Mouse (Mus musculus) ES-E14 (cell line): ENCODE results near the gene Dach2. TPM values are rescaled to one million over a fixed set of nuclear protein-coding genes. Genes with fewer than 3 reads are reported as not detected.

Source experiments
- DNase-seq: peaks from one replicate; pipeline ENCODE4 v3.0.0-alpha.2; 2013; ENCODE audit warnings: low read depth, low spot score
- H3K27ac ChIP-seq: 2 replicates; pipeline ENCODE4 v1.5.1; 2012; ENCODE audit warnings: low read depth, mild to moderate bottlenecking, low read length, moderate library complexity, mixed read lengths; ENCODE audit not compliant: poor library complexity, insufficient read depth, severe bottlenecking
- H3K36me3 ChIP-seq: 2 replicates; pipeline ENCODE4 v1.6.1; 2012; ENCODE audit warnings: mild to moderate bottlenecking, low read length, moderate library complexity, mixed read lengths; ENCODE audit not compliant: control insufficient read depth, poor library complexity, insufficient read depth, severe bottlenecking
- H3K4me1 ChIP-seq, 2 experiments: fragments of 150-350 bp in 1 of 2; sonication (generic) in 1 of 2; 2 replicates each; pipeline ENCODE4 v1.6.1; 2012; ENCODE audit warnings: low read length in 2 of 2, mild to moderate bottlenecking in 1 of 2, mixed read lengths in 1 of 2; ENCODE audit not compliant: control insufficient read depth in 2 of 2, insufficient read depth in 2 of 2, poor library complexity in 1 of 2
- H3K4me3 ChIP-seq, 2 experiments: fragments of 150-350 bp in 1 of 2; sonication (generic) in 1 of 2; 2 replicates each; pipeline ENCODE4 v1.5.1; 2012; ENCODE audit warnings: low read length in 2 of 2, low read depth in 1 of 2, mild to moderate bottlenecking in 1 of 2, mixed read lengths in 1 of 2; ENCODE audit not compliant: insufficient read depth in 1 of 2, poor library complexity in 1 of 2, severe bottlenecking in 1 of 2
- H3K9ac ChIP-seq: 2 replicates; pipeline ENCODE4 v1.6.1; 2012; ENCODE audit warnings: low read depth, mild to moderate bottlenecking, low read length, mixed read lengths; ENCODE audit not compliant: poor library complexity, insufficient read depth, severe bottlenecking
- H3K9me3 ChIP-seq: fragments of 150-350 bp; sonication (generic); 2 replicates; pipeline ENCODE4 v1.6.1; 2012; ENCODE audit warnings: low read depth, mild to moderate bottlenecking, low read length; ENCODE audit not compliant: control insufficient read depth, insufficient read depth
- CHD2 ChIP-seq: IDR thresholded peaks from 2 replicates; pipeline ENCODE4 v1.6.1; 2014; ENCODE audit warnings: mild to moderate bottlenecking, low read depth, low read length, inconsistent platforms
- HCFC1 ChIP-seq: IDR thresholded peaks from 2 replicates; pipeline ENCODE4 v1.6.1; 2012; ENCODE audit warnings: low read length, inconsistent platforms, borderline replicate concordance; ENCODE audit not compliant: insufficient read depth
- MAFK ChIP-seq: IDR thresholded peaks from 2 replicates; pipeline ENCODE4 v1.6.1; 2014; ENCODE audit warnings: mild to moderate bottlenecking, low read depth, low read length, inconsistent platforms; ENCODE audit not compliant: insufficient read depth
- ZC3H11A ChIP-seq: IDR thresholded peaks from 2 replicates; pipeline ENCODE4 v1.6.1; 2012; ENCODE audit warnings: low read depth, mild to moderate bottlenecking, inconsistent platforms, low read length, borderline replicate concordance
- ZNF384 ChIP-seq: IDR thresholded peaks from 2 replicates; pipeline ENCODE4 v1.6.1; 2012; ENCODE audit warnings: low read depth, low read length, inconsistent platforms
- in situ Hi-C, 2 experiments: fragments of 600-800 bp; cut with MboI; formaldehyde crosslinking; loops; one replicate each; pipeline ENCODE4 v1.15.1; 2025; ENCODE audit warnings: low sequenced_read_pairs in 2 of 2, inconsistent platforms in 1 of 2; ENCODE audit not compliant: unreplicated experiment in 2 of 2
- total RNA-seq: library from RNA; depleted of rRNA; stranded (reverse); fragments of 300-350 nt; gene quantifications from 2 replicates; pipeline ENCODE4 v1.2.3, GENCODE M21; 2012; rRNA removed

Dach2 gene
- total RNA-seq, 1 experiment = 0.58 TPM

DNA sequence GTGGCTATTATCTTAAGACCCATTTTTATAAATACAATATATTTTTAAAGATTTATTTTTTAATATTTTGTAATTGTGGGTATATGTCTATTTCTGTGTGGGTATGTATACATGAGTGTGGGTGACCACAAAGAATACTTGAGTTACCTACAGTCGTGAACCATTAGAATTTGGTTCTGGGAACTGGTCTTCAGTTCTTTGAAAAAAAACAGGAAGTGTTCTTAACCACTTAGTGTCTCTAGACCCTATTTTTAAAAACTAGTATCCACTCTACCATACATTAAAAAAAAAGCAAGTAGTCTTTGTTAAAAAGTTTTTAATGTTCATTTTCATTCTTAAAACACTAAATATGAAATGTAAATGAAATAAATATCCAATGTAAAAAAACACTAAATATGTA, 529.5 kb downstream of the Dach2 start:
- TF ChIP-seq MAFK = no peak
- TF ChIP-seq ZC3H11A = no peak
- no peak for TF ChIP-seq CHD2
- no peak for TF ChIP-seq ZNF384
- TF ChIP-seq HCFC1 = no peak

DNA sequence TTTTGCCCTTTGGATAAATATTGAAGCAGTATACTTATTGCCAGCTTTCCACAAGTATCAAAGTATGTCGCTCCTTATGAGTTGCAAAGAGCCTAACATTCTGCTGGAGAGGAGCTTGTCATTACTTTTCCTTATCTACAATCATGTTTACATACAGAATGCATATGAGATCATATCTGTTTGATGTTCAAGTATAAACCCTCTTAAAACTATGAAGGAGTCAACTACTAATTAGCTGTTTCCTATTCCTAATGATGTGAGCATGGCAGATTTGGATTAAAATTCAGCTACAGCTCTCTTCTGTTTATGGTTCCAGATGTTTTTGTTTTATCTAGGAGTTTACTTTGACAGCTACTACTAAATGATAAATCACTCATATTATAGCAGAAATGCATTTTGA, 535.8 kb downstream of the Dach2 start:
- no peaks in the 10 kb centered on the region for H3K9me3 ChIP-seq
- no peak overlapping the region for H3K9ac ChIP-seq
- in situ Hi-C loops = no loop called here
- TF ChIP-seq ZNF384 (no peak), MAFK (no peak)
- no peak overlapping the region for H3K4me3 ChIP-seq
- H3K27ac ChIP-seq = no peak overlapping the region
- H3K4me1 ChIP-seq = no peaks in the 10 kb centered on the region
- no peak for DNase-seq
- no peaks in the 10 kb centered on the region for H3K36me3 ChIP-seq

More for the DNA sequence above, 529.5 kb downstream of the Dach2 start:
- in situ Hi-C loops = no loop called here
- no peak for DNase-seq
- no peaks in the 10 kb centered on the region for H3K4me1 ChIP-seq
- no peaks in the 10 kb centered on the region for H3K36me3 ChIP-seq
- no peak overlapping the region for H3K4me3 ChIP-seq
- H3K9ac ChIP-seq = no peak overlapping the region
- H3K9me3 ChIP-seq = no peaks in the 10 kb centered on the region
- no peak overlapping the region for H3K27ac ChIP-seq

DNA sequence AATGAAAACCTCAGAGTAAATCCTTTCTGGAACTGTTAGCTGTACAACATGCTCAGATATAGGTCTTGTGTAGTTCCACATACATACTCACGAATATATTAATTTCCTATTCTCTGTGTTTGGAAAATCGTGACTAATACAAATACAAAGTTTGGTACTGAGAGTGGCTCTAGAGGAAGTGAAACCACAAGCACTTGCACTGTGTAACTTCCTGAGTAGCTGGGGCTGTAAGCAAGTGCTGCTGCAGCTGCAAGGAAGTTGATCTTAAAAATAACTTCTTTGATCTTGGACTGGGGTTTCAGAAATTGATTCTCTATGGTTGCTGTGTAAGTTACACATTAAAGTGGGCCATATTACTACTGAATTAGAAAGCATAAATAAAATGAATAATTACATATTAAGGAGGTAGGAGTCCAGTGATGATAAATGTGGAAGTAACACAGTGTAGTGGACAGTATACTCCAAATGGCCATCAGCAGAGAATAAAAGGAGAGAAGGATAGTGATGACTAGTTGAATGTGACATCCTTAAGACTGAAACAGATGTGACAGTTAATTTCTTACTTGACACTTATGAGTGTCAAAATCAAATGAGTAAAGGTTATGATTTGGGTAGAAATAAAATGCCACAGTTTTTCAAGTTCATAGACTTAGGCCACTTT, 570.7 kb downstream of the Dach2 start:
- Histone ChIP-seq H3K9ac (no peak overlapping the region), H3K4me1 (no peaks in the 10 kb centered on the region), H3K9me3 (no peaks in the 10 kb centered on the region), H3K36me3 (no peaks in the 10 kb centered on the region), H3K27ac (no peak overlapping the region), H3K4me3 (no peak overlapping the region)
- TF ChIP-seq ZC3H11A (no peak), HCFC1 (no peak), CHD2 (no peak), MAFK (no peak), ZNF384 (no peak)
- no peak for DNase-seq
- in situ Hi-C loops = no loop called here

Other genes with a start within 250 kb of the Dach2 start
- 12.4 and 16.6 TPM in 2 replicates for gene Chm, start 112.0 kb upstream of the Dach2 start, total RNA-seq